Mouse (Mus musculus): Measurements from ENCODE around the gene Gmcl1. TPM values are rescaled to one million over a fixed set of nuclear protein-coding genes. Genes with fewer than 3 reads are reported as not detected.
A peak's percentile ranks its signal among the peaks of the same experiment; 100 is the strongest.

Gmcl1 gene
- total RNA-seq, 2 experiments from 2014 or later = 36.3 to 39.7 TPM

DNA sequence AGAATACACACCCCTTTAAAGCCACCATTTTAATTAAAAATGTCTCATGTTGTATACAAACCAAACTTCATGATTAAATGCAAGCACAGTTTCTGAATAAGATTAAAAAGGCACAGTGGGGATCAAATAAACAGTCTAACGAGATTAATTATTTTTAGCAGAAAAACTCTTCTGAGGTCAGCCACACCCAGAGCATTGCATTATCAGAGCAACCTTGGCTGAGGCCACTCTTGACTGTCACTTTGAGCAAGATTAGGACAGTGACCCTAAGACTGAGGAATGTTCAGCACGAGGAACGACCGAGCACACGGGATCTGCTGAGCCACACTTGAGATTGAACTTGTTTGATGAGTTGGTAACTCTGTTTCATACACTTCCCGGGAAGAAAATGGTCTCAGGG lies 3.6 kb upstream of the Gmcl1 start:
- intact Hi-C loops (cut with DNase I) = no loop called here
- DNase-seq = no peak

DNA sequence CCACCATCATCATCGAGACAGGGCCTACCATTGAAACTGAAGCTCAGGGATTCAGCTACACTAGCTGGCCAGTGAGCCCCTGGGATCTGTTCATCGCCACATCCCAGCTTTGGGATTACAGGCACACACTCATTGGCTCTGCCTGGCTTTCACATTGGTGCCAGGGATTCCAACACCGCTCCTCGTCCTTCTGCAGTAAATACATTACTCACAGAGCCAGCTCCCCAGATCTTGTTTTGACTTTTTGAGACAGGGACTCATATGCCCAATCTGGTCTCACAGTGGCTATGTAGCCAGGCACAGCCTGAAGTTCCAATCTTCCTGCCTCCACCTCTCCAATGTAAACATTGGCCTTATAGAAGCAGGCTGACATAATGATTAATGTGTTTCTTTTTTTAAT lies 3.1 kb upstream of the Gmcl1 start:
- DNase-seq = no peak
- intact Hi-C loops (cut with DNase I) = no loop called here

DNA sequence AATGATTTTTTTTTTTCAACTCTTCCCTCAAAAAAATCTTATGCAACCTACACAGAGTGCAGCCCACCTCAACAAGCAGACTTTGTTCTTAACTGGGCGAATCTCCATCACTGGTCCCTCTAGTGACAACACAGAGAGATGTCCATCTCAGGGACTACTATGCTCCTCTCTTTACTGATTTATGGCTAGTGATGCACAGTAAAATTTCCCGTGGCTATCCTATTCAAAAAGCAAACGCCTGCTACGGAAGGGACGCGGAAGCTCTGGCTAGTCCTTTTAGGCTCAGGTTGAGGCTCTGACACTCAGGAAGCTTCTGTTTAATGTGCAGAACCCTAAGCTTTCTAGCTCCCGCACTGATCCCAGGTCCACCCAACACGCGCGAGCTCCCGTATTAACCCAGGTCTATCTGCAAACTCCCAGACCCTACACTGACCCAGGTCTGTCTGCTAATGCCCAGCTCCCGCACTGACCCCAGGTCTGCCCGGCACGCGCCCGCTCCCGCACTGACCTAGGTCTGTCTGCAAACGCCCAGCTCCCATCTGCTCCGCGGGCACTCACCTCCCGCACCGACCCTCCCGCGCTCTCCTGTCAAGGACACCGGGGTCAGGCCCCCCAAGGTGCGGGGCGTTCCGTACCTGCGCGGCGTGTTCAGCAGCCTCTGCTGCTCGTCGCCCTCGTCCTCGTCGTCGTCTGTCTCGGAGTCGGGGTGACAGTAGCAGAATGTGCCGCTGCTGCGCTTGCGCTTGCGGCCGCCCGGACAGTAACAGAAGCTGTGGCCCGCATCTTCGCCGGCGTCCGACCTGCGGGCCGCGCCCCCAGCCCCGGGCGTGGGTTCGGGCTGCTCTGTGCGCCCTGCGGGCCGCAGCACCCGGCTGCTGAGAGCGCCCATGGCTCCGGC lies 658 bp downstream of the Gmcl1 start:
- intact Hi-C loops (cut with DNase I) = no loop called here
- DNase-seq = peak; percentile 46

DNA sequence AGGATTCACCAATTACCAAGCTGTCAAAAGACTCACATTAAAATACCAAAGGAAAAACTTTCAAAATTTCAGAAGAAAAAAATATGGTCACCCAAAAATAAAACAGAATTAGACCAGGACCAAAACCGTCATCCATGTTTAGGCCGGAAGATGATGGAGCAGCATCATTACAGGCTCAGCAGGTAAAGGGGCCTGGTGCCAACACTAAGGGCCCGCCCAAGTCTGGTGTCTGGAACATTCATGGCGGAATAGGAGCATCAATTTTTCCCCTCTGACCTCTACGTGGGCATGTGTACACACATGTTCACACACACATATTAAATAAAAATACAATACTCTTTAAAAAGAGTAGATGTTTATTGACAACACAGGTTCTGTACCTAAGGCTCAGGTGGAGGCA lies 4.5 kb downstream of the Gmcl1 start:
- intact Hi-C loops (cut with DNase I) = no loop called here
- no peak for DNase-seq

DNA sequence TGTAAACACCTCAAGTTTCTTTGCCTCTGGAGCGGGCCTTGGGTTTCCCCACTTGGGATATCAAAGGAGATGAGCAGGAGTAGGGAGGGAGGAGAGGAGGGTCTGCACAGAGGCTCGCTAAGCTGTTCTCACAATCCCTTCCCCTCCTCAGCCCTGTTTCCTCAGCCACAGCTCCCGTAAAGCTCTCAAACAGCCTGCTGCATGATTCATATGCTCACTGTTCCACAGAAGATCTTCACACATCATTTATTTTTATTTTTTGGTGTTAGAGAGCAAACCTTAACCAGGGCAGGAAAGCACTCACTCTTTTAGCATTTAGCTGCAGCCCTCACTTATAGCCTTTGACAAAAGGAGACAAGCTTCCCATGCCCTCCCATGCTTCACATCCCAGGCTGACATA lies 11.2 kb downstream of the Gmcl1 start:
- DNase-seq = no peak
- intact Hi-C loops (cut with DNase I) = no loop called here

DNA sequence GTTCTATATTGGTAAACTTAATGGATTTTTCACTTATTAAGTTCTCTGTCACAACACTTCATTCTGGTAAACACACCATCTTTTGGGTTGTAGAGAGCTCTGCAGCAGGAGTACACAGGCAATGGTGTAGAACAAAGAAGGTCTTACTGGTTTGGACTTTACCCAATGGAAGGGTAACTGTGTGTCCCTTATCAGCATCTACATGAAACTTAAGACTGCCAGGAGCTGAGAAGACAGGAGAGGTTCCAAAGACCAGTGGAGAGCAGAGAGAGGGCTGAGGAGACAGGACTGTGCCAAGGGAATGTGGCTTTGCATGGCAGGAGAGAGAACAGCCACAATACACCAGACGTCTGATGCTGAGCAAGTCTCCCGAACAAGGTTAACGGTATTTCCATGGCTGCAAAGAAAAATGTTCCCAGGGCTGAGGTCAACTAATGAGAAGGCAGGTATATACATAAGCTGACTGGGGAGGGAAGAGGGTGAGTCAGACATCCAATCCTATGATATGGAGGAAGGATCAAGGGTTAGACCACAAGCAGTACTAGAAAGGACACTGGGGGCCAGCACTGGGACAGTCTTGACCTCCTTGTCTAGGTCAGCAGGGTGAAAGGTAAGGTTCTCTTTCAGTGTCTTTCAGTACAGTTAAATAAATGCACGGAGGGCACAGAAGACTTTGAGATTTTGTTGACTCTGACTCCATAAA lies 25.0 kb downstream of the Gmcl1 start:
- intact Hi-C loops (cut with DNase I) = no loop called here

DNA sequence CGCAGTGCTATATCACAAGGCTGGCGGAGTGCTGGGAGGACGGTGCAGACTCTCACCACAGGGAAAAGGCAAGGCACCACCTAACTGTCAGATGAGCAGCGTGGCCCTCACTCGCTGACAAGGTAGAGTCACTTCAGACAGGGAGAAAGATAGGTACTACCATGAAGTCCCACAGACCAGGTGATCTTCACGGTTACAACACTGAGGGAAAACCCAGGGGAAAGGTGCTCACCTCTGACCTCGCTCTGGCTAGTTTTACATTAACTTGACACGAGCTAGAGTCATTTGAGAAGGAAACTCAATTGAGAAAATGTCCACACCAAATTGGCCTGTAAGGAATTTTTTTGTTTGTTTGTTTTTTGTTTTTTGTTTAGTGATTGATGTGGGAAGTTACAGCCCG lies 30.6 kb downstream of the Gmcl1 start:
- no peak for DNase-seq
- intact Hi-C loops (cut with DNase I) = no loop called here

More for the DNA sequence above, 25.0 kb downstream of the Gmcl1 start:
- no peak for DNase-seq

DNA sequence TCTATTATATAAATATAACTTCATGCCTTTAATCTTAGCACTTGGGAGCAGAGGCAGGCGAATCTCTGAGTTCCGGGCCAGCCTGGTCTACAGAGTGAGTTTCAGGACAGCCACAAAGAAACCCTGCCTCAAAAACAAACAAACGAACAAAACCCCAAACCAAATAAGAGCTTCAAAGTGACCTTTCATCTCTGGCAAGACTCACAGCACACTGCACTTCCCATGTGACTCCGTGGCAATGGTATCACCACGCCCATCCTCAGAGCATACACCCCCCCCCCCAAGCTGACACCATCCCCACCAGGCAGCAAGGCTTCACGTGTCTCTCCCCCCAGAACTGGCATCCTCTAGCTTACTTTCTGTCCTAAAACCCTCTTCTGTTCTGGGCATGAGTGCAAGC lies 35.3 kb downstream of the Gmcl1 start:
- DNase-seq = no peak
- intact Hi-C loops (cut with DNase I) = no loop called here

DNA sequence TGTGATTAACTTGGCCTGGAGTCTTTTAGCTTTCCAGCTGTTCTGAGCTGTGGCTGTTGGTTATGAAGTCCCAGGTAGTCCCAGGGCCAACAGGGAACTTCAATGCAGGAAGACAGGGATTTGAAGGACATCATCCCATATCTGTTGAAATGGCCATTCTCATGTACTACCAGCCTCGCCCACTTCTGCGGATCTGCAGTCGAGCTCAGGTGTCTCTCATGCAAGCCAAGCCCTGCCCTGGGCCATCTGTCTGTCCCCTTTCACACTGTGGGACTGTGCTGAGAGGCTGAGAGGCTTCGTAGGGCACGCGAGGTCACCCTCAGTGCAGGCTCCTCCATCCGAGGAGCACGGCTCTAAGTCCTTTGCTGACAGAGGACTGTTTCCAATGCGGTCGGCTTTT lies 37.0 kb downstream of the Gmcl1 start:
- intact Hi-C loops (cut with DNase I) = no loop called here
- DNase-seq = no peak

DNA sequence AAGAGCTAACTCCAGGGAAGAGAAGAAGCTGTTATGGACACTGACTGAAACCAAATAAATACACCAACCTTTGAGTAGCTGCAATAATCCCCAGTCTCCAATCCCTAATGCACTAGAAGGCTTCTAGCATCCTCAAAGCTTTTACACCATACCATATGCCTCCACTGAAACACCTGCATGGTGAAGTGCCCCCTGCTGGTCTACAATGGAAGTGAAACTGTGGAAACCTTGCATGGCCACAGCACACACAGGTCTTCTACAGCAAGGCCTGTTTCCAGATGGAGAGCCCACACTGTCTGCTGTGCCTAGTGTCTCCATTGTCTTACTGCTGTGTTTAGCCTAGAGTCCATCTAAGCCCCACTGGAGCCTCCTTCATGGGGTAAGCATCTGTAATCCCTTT lies 38.7 kb downstream of the Gmcl1 start:
- intact Hi-C loops (cut with DNase I) = no loop called here

DNA sequence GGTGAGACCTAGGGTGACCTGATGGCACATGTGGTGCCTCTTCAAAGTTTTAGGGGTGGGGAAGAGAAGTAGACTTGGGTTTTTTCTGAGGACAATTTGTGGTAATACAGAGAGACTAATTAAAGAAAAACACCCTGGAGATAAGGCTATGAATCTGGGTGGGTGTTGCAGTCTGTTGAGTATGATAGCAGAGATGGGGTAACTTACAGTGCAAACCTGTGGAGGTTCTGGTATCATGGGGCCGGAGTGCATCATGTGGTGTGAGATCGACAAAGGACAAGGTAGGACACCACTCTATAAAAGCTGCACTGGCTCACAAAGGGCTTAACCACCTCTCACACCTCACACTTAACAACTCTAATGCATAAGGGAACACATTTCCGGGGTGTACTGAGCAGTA lies 43.5 kb downstream of the Gmcl1 start:
- no peak for DNase-seq
- intact Hi-C loops (cut with DNase I) = no loop called here

More for the DNA sequence above, 38.7 kb downstream of the Gmcl1 start:
- DNase-seq = peak; percentile 30

DNA sequence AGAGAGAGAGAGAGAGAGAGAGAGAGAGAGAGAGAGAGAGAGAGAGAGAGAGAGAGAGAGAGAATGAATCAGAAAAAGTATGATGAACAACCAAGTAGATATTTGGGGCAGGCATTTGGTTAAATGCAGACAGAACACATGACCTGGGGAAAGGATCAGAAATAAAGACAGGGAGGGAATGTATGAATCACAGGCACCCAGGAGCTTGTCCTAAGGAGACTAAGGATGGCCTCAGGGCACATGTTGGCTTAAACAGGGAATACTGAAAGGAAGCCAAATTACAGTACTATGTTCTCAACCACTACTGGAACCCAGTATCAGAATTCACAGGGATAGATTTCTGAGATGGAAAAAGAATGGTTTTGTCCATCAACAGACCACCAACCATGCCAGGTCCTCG lies 46.2 kb downstream of the Gmcl1 start:
- intact Hi-C loops (cut with DNase I) = no loop called here
- no peak for DNase-seq

DNA sequence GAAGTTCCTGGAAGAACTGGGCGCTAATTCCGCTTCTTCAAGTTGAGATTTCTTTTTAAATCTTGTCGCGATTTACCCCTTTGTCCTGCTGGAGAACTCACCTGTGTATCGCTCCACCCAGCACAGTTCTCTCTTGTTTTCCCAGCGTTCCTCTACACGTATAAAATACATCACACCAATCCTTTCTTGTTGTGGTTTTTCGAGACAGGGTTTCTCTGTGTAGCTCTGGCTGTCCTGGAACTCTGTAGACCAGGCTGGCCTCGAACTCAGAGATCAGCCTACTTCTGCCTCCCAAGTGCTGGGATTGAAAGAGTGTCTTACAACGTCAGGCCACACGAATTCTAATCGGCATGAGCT lies 48.5 kb downstream of the Gmcl1 start:
- intact Hi-C loops (cut with DNase I) = no loop called here
- DNase-seq = no peak

DNA sequence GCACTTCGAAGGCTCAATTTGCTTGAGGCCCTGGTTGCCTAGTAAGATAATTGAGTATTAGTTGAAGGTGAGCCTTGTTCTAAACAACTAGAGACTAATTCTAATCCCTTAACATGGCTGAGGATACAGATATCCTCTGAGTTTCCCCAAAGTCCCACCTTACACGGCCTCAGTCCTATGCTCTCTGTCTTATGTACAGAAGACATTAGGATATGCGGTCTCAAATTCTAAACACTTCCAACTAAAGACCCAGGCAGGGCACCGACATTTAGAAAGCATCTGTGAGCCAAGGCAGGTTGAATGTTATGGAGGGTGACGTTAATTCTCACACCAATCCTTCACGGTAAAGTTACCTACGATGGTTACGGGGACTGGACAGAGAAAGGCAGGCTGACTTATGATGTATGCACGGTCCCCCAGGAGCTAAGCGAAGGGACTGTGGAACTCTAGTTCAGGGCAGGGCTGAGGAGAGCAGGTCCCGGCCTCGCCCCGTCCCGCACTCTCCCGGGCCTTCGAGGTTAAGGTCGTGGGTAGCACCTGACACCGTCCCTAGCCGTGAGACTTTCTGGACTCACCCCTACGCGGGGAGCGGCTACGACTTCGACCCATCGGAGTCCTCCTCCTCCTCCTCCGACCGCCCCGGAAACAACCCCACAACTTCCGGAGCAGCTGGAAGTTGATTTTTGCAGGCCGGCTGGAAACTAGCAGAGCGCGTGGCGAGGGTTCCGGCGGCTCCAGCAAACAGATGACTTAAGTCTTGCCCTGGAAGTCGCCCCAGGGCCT lies 49.1 kb downstream of the Gmcl1 start, which contains the start of gene Snrnp27:
Gene Snrnp27, minus strand, starts transcription at position 651 of the 783 bp plus-strand sequence.
- intact Hi-C loops (cut with DNase I) = no loop called here
- peak; percentile 87 for DNase-seq

DNA sequence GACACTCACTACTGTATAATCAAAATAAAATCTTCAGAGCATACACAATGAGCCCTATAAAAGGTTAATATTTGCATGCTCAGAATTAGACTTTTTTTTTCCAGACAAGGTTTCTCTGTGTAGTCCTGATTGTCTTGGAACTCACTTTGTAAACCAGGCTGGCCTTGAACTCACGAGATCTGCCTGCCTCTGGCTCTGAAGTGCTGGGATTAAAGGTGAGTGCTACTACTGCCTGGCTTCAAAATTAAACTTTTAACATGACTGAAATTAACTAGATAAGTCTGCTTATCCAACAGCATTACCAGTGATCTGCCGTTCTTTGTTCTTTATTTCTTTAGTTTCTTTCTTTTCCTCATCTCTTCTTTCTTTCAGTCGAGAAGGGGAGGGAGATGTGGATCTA lies 51.9 kb downstream of the Gmcl1 start:
- no peak for DNase-seq
- intact Hi-C loops (cut with DNase I) = no loop called here

DNA sequence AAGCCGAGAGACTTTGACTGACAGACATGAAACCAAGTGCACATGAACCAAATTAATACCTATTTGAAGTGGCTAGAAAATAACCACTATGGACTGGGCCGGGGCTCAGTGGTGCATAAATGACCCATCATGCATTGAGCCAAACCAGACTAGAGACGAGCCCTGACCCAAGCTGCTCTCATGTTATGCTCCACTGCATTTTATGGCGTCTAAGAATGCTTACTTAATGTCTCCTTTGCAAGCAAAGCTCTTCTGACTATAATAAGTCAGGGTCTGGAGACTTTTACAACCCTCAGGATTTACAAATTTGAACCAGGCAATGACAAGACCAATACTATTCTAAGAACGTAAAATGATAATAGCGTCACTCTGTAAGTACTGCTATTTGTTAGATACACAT lies 54.8 kb downstream of the Gmcl1 start:
- DNase-seq = no peak
- intact Hi-C loops (cut with DNase I) = loop anchor here (10.0 kb wide), 1 partner anchor 244 kb away; the partner anchor contains the start of gene C87436

DNA sequence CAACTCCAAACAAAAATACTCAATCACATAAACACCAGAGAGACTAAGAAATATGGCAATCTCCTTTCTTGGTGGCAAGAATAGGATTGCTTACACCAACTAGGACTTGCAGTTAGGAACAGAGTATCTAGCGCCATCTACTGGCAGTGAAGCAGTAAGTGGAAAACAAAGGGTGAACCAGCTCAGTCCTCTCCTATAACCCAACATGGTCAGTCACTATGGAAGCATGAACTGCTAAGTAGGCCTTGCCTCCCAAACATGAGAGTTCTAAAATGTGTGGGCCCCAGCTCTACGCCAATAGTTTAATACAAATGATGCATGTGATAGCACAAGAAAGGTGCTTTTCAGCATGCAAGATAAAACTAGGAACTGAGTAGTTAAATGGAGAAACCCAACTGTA lies 62.3 kb downstream of the Gmcl1 start:
- intact Hi-C loops (cut with DNase I) = loop anchor here (5.0 to 10.0 kb wide), 2 partner anchors 129 to 236 kb away; partner anchors contain the start of gene C87436
- peak; percentile 19 for DNase-seq

DNA sequence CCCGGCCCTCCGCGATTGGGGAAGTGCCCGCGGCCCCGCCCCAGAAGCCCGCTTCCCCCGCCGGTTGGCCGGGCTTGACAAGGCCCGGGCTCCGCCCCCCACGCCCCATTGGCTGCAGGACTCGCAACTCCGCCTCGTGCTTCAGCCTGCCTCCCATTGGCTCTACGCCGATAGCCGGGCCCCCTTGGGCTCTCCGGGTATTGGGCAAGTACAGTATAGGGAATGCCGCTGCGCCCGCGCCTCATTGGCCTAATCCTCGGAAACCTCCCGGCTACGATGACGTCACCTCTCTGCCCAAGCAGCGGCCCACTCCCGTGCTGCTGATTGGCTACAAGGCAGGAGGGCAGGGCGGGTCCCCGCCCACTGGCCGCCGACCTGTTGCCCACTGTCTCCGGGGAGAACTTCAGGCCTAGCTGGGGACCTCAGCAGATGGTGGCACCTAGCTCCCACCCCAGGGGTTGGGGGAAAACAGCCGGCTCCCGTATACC lies 63.9 kb downstream of the Gmcl1 start:
- peak; percentile 100 for DNase-seq
- intact Hi-C loops (cut with DNase I) = no loop called here

DNA sequence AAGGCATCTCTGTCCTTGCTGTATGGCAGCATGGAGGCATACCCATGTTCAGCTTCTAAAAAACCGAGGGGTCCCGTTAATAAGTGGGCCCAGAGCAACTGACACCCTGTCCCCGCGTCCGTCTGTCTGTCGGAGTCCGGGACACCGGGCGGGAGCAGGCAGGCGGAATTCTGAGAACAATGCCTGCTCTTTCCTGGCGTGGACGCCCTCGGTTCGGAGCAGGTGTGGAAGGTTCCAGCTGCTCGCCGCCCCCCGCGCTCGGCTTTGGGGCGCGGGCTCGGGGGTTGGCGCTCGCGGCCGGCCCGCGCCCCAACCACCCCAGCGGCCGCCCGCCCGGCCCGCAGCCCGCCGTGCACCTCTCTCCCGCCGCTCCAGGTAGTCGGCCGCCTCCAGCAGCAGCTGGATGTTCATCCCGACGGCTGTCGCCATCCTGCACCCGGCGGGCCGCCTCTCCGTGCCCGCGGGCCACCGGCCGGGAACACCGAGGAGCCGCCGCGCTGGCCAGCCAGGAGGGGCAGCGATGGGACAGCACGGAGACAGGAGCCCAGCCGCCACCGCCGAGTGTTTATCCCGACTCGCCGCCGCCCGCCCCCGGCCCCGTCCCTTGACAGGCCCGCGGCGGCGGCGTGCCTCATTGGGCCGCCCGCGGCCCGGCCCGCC lies 64.5 kb downstream of the Gmcl1 start, which contains the start of gene Mxd1:
Gene Mxd1, minus strand, starts transcription at position 582 of the 660 bp plus-strand sequence.
- intact Hi-C loops (cut with DNase I) = no loop called here
- DNase-seq = no peak

DNA sequence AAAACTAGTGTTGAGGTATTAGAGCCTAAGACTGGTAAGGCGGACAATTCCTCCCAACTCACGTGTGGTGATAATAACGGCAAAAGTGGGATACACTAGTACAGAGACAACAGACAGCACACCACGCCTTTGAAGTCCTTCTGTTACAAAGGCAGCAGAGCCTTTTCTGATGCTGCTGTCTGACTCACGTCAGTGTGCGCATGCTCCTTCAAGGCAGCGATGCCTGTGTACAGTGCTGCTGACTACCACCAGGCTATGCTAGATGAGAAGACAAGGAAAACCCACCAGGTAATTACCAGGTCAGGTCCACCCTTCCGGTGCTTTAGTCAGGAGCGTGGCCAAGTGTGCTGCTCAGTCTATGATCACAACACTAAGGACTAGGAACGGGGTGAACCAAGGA lies 66.1 kb downstream of the Gmcl1 start:
- intact Hi-C loops (cut with DNase I) = no loop called here
- no peak for DNase-seq
